Mouse (Mus musculus) layer of hippocampus, adult 2 months (tissue): ENCODE measurements around the gene Sspo. TPM values are rescaled to one million over a fixed set of nuclear protein-coding genes. Genes with fewer than 3 reads are reported as not detected.

Experiments
- DNase-seq, 2 experiments: peaks; one replicate each; pipeline ENCODE4 v3.0.0; 2022; ENCODE audit warnings: low spot score in 2 of 2
- H3K27ac ChIP-seq: fragments of 200-600 bp; 2 replicates; pipeline ENCODE4 v1.8.1; 2022
- H3K4me3 ChIP-seq: fragments of 200-600 bp; 2 replicates; pipeline ENCODE4 v1.8.1; 2022; ENCODE audit warnings: mild to moderate bottlenecking
- CTCF ChIP-seq: fragments of 200-600 bp; conservative IDR thresholded peaks from 2 replicates; pipeline ENCODE4 v1.8.1; 2022; ENCODE audit warnings: antibody characterized with exemption, mild to moderate bottlenecking, moderate library complexity
- microRNA-seq, 2 experiments: library from miRNA; unstranded; fragments of <30 nt; microRNA quantifications; one replicate each; pipeline ENCODE4 v1.2.0; 2021
- total RNA-seq, 2 experiments: library from RNA; stranded (reverse); gene quantifications; 2 replicates each; pipeline ENCODE4 v1.2.3; 2021

The Sspo gene
- total RNA-seq, 2 experiments from 2014 or later = 0.92 to 1.5 TPM

- no peak for TF ChIP-seq CTCF
- no peak for DNase-seq
- H3K4me3 ChIP-seq = no peak overlapping the region
Measured at GRCm38 (mm10) chr6:48542631-48543030, 94.6 kb downstream of the Sspo start.

GRCm38 (mm10) chr6:48545251-48545650 lies 97.2 kb downstream of the Sspo start:
- no peak for TF ChIP-seq CTCF
- no peak overlapping the region for H3K27ac ChIP-seq
- H3K4me3 ChIP-seq = no peak overlapping the region
- DNase-seq = no peak

More at GRCm38 (mm10) chr6:48542631-48543030, 94.6 kb downstream of the Sspo start:
- no peak overlapping the region for H3K27ac ChIP-seq

- peak; percentile 57 for TF ChIP-seq CTCF
- Histone ChIP-seq H3K4me3 (no peak overlapping the region), H3K27ac (no peak overlapping the region)
- DNase-seq = peak in 1 of 2 experiments; percentile 41
Measured at GRCm38 (mm10) chr6:48546271-48546670, 98.2 kb downstream of the Sspo start.

GRCm38 (mm10) chr6:48546858-48547257 lies 98.8 kb downstream of the Sspo start:
- no peak for TF ChIP-seq CTCF
- Histone ChIP-seq H3K4me3 (no peak overlapping the region), H3K27ac (no peak overlapping the region)
- no peak for DNase-seq

GRCm38 (mm10) chr6:48548314-48548713 lies 100.3 kb downstream of the Sspo start:
- DNase-seq = no peak
- no peak overlapping the region for H3K4me3 ChIP-seq
- no peak for TF ChIP-seq CTCF
- no peak overlapping the region for H3K27ac ChIP-seq

Small RNA genes lying within 50 kb of the gene (microRNA-seq; reads per million reads assigned to microRNA genes)
- gene Gm24325 = 0 reads per million in 2 experiments

Other genes starting within 250 kb of the Sspo start
- gene Krba1, start 52.6 kb upstream of the Sspo start, total RNA-seq = 10 to 100 TPM; 42.9 to 49.3 TPM
- gene Zfp467, start 2.4 kb upstream of the Sspo start, total RNA-seq = 10 to 100 TPM; 20.2 to 25.8 TPM
- gene Atp6v0e2, start 89.4 kb downstream of the Sspo start, total RNA-seq = 100 to 1,000 TPM; 443 to 456 TPM
- 10 to 100 TPM; 36.6 to 40.9 TPM for gene Lrrc61, start 106.6 kb downstream of the Sspo start, total RNA-seq
- gene Rarres2, start 124.6 kb downstream of the Sspo start, total RNA-seq = 10 to 100 TPM; 11.4 to 16.0 TPM
- gene Gm45021, start 141.4 kb downstream of the Sspo start, total RNA-seq = not detected
- 10 to 100 TPM; 48.6 to 53.1 TPM for gene Repin1, start 145.7 kb downstream of the Sspo start, total RNA-seq
- not detected for gene Gm44965, start 145.7 kb downstream of the Sspo start, total RNA-seq
- 10 to 100 TPM in 1 of 2 experiments, 1 to 10 TPM in 1; 7.9 to 10.4 TPM for gene Zfp775, start 153.8 kb downstream of the Sspo start, total RNA-seq
- gene AI854703, start 178.5 kb downstream of the Sspo start, total RNA-seq = 10 to 100 TPM; 12.7 to 13.4 TPM
- gene Gimap8, start 199.0 kb downstream of the Sspo start, total RNA-seq = under 1 TPM; 0.81 to 0.97 TPM
- gene Gimap9, start 227.9 kb downstream of the Sspo start, total RNA-seq = under 1 TPM; 0.42 to 0.44 TPM
- gene Gimap4, start 236.3 kb downstream of the Sspo start, total RNA-seq = not detected